Mouse (Mus musculus): Measurements from ENCODE around the gene Smarcd2.
"Not testable (repeated sequence)": the region's sequence is repeated elsewhere in the genome, so short reads cannot be mapped to it uniquely, and the experiment has no call there.

Gene Smarcd2

GRCm38 (mm10) chr11:106274971-106275411, 2.2 kb upstream of the Smarcd2 start:
- DNase-seq: peak; percentile 67

DNA sequence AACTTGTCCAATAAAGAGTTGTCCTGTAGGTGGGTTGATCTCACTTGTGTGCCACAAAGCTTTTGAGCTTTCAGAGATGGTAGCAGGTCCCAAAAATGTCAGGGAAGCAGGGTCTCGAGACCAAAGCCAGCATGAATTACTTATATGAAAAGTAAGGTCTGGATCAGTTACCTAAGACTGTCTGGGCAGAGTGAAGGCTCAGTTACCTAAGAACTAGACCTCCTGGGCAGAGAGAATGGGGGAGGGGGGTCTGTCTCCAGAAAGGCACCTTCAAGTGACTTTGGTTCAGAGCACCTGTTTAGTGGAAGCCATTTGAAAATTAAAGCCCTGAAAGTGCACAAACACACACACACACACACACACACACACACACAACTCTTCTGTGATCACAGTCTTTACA, 1.6 kb upstream of the Smarcd2 start:
- peak; percentile 69 for DNase-seq

- no peak for DNase-seq
Observed at GRCm38 (mm10) chr11:106273811-106274210, 1.0 kb upstream of the Smarcd2 start.

DNA sequence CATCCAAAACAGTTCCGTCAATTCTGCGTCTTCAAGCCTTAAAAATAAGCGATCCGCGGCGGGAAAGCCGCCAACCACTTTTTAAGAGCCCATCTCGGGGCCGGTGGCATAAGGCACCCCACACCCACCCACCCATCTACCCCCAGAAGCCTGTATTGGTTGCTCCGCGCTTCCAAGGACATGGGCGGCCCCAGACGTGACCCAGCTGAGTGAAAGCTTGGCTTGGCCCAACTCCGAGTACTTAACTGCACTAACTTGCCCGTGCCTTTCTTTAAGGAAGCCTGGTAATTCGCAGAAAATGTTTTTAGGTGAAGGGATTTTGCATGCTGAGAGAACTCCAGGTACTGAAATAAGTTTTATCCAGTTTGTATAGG, 526 bp upstream of the Smarcd2 start:
- no peak for DNase-seq

DNA sequence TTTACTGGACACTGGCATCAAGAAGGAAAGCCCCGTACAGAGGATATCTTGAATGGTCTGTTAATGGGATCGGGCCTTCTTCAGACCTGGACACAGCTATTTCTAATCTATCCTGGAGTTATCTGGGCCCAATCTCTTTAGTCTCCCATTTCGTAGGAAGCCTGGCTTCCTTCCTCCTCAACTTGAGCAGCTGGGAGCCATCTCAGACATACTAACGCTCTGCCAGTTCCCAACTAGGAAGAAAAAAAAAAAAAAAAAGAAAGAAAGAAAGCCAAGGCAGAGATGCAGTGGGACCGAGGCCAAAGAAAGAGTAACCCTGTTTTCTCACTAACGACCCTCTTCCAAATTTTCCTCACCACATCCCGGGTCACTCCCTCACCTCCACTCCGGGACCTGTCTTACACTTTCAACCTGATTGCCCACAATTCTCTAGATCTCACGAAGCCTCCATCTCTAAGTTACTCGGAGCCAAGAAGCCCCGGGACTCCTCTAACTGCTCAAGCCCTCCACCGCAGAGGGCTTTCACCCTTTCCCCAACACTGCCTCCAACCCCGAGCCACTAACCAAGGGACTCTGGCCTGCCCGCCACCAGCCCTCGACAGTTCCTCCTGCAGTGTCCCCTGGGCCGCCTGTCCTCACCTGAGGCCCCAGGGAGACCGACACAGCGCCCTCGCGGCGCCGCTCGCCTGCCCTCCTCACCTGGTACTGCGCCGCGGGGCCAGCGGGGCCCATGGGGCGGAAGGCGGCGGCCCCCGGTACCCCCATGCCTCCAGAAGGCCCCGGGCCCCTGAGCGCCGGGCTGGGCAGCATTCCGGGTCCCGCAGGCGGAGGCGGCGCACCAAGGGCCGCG, 753 bp downstream of the Smarcd2 start:
- DNase-seq: peak; percentile 73

DNA sequence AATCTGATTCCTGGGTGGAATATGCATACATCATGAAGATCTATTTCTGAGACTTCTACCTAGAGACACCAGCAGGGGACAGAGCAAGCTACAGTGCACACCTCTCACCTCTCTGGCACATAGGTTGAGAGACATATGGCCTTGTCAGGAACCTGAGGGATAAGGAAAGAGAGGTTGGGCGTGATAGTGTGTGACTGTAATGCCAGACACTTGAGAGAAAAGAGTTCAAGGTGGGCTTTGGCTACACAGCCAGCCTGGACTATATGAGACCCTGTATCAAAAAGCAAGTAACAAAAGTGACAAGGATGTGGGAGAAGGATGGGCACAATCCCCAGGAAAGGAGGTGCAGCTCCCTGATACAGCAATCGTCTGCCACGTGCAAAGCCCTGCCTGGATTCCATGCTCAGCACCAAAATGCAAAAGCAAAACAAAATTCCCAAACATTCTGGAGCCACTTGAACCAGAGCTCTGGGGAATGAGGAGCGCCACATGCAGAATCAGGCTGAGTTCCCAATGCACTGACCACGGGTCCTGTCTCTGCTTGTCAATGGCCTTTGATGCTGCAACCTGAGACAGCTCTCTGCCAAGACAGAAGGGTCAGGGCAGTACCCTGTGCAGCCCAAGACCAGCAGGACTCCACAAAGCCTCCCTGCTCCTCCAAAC, 1.5 kb downstream of the Smarcd2 start:
- DNase-seq: peak; percentile 80

DNA sequence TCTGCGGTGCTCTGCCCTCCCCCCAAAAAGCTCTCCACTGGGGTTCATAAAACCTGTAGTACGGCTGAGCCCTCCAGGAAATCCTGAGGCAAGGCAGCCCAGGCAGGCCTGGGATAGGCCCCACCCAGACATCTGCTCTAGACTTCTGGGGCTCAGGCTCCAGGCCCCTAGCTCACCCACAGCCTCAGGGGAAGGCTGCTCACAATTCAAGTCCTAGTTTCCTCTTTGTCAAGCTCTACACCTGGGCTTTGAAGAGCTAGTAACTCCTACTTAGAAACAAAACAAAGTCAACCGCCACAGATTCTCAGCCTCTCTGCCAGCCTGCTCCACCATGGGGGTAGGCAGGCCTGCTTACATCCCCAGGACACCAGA, 3.7 kb downstream of the Smarcd2 start:
- peak; percentile 74 for DNase-seq

DNA sequence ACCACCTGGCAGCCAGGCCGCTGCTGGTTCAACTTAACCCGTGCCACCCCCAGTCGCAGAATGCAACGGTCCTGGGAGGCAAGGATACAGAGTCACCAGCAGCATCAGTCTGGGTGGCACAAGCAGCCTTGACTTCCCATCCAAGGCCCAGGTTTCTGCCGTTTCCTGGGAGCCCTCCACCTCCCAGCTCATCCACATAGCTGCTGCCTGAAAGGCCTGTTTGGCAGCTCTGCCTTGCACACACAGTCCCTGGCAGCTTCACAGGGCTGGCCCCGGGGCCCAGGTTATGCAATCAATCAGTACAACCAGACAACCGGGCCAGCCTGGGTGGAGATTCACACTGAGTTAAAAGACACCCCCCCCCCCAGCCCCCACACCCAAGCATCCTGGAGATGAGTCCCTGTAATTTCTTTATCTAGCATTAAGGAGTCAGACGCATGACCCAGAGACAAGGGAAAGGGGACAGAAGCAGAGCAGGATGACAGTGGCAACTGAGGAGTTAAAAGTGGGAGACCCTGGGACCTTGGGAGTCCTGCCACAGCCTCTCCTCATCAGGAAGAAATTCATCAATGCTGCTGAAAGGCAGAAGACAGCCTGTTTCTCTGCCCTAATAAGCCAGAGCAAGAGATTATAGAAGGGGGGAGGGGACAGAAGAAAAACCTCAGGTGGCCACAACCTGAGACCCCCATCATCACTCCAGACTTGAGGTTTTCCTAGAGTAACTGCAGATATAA, 4.3 kb downstream of the Smarcd2 start:
- peak; percentile 96 for DNase-seq

DNA sequence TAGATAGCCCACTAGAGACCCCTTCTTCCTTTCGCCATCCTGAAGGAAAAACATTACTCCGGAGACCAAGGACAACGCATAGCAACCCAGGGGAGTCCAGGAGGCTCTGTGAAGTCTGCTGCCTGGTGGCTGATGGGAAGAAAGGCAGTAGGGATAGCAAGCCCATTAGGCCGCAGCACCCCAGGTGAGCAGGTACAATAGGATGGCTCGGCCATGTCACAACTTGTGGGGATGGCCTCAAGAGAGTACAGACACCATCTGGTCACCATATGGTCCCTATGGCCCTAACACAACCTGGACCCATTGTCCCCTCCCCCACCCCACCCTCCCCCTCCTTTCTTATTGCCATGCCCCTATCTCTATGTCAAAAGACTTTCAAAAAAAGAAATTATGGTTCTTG, 4.9 kb downstream of the Smarcd2 start:
- DNase-seq: peak; percentile 88

- DNase-seq: peak; percentile 98
Observed at GRCm38 (mm10) chr11:106267311-106267852, 5.4 kb downstream of the Smarcd2 start.

- DNase-seq: peak; percentile 63
Observed at GRCm38 (mm10) chr11:106266431-106266830, 6.3 kb downstream of the Smarcd2 start.

- DNase-seq: peak; percentile 62
Observed at GRCm38 (mm10) chr11:106265570-106265969, 7.2 kb downstream of the Smarcd2 start.

DNA sequence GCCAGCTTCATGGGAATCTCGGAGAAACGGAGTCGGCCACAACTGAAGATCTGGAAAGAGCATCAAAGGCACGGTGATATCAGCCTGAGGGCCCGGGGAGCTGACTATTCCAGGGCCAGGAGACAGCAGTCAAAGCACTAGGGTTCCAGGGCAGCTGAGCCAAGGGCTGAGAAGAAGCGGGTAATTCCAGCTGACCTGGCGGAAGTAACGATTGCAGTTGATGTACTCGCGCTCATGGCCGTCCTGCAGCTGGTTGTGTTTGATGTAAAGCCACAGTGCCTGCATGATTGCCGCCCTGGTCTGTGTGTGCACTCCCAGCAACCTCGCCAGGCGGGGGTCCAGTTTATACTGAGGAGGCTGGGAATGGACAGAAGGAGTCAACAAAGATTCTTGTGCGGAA, 7.8 kb downstream of the Smarcd2 start:
- peak; percentile 49 for DNase-seq

DNA sequence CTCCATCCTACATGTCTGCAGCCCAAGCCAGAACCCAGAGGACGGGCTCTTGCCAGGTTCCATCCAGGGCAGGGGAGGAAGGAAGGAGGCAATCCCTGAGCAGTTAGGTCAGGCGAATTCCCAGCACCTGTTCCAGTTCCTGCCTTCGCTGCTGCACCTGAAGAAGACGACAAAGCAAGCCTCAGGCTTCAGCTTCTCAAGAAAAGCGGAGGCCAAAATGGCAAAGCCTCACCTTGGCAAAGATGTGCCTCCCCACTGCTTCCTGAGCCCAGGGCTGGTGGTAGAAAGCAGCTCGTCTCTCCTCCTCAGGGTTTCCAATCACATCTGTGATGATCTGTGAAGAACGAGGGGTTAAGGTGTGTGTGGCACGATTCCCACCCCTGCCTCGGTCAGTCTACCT, 8.8 kb downstream of the Smarcd2 start:
- peak; percentile 62 for DNase-seq

DNA sequence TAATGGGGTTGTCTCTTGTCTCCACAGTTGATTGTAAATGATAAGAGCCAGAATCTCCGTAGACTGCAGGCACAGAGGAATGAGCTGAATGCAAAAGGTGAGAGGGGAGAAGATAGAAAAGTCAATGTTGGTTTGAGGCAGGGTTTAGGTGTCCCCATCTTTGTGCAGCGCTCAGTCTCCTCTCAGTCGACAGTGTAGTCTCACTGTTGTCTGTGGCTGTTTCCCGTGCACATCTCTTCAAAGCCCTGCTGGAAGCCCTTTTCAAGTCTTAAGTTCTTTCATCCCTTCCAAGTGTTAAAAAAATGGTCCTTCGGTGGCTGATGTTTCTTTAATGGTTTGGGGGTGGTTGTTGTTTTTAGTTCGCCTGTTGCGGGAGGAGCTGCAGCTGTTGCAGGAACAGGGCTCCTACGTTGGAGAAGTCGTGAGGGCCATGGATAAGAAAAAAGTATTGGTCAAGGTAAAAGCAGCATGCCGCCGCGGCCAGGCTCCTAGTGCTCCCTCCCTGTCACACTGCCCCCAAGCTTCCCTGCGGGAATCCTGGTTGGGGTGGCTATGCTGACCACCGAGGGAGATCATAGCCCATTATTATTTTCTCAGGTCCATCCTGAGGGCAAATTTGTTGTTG, 11.8 kb downstream of the Smarcd2 start:
- peak; percentile 19 for DNase-seq

DNA sequence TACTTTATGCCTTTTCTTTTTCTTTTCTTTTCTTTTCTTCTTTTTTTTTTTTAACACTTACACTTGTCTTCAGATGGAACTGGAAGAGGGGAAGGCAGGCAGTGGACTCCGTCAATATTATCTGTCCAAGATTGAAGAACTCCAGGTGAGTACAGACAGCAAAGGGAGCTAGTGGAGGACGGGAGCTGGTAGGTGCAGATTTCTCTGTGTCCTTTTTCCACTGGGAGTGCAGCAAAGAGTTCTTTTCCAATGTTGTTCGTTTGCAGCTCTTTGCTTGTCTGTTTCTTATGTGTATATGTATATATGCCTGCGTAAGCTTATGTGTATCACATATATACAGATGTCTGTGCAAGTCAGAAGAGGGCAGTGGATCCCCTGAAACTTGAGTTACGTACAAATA, 16.0 kb downstream of the Smarcd2 start:
- DNase-seq: peak; percentile 69

DNA sequence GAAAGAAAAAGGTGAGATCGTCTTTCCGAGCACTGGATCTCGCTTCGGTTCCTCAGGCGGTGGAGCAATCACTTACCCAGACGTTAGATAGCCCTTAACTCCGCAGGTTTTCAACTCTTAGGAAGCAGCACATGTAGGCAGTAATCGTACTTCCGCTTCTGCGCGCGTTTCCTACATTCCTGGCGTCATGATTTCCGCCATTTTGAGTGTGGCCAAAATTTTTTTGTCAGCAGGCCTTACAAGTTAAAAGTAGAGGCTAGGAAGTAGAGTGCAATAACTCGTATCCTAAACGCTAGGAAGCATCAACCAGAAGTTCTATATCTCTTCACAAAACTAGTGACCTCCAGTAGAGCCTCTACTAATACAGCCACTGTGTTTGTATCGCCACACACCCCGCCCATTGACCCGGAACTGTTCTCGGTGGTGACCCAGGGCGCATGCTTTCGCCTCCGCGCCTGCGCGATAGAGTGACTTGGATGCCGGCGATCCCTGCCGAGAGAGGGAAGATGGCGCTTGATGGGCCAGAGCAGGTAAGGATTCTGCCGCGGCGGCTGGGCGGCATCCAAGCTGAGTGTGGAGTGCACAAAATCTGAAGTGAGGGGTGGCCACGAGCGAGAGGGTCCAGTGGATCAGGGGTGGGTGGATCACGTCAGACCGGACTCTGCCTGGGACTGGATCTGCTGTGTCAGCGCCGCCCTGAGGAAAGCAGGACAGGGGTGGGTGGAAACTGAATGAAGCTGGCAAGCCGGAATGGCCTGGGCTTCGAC, 16.9 kb downstream of the Smarcd2 start, which contains the start of the genes Ftsj3 and Psmc5:
Gene Ftsj3, minus strand, starts transcription at position 395 of the 767 bp plus-strand sequence.
Gene Psmc5, plus strand, starts transcription at position 470 of the 767 bp plus-strand sequence.
- peak; percentile 99 for DNase-seq

- no peak for DNase-seq
Observed at GRCm38 (mm10) chr11:106255174-106255573, 17.6 kb downstream of the Smarcd2 start.

- DNase-seq: peak; percentile 61
Observed at GRCm38 (mm10) chr11:106254767-106255166, 18.0 kb downstream of the Smarcd2 start.

DNA sequence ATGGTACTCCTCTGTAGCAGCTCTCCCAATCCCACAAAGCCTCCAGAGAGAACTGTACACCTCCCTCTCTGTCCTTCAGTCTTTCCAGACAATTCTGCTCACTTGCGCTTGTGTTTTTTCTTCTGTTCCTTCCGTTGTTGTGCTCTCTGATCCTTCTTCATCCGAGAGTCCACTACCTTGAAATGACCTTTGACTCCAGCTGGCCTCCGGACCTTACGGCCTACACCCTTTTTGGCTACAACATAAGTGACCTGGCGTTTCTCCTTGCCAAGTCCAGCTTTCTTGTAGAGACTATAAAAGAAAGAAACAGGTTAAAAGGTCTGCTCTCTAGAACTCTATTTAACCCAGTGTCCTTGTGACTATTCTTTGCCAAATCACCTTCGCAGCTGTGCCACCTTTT, 23.4 kb downstream of the Smarcd2 start:
- no peak for DNase-seq

- DNase-seq: no peak
Observed at GRCm38 (mm10) chr11:106246834-106247233, 25.9 kb downstream of the Smarcd2 start.

DNA sequence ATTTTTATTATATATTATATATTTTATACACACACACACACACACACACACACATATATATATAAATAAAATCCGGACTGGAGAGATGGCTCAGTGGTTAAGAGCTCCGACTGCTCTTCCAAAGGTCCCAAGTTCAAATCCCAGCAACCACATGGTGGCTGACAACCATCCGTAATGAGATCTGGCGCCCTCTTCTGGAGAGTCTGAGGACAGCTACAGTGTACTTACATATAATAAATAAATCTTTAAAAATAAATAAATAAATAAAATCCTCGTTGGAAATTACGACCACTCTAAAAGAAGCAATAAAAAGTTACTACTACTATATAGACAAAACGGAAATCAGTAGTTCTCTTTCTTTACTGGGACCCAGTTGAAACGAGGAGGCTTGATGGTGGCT, 38.8 kb downstream of the Smarcd2 start:
- DNase-seq: not testable (repeated sequence)

Measured in cerebellum, adult 9-10 months (tissue).